Mouse (Mus musculus): ENCODE results near the gene Cyp2d22.

- no peak for TF ChIP-seq TAL1 (IDR thresholded peaks at IDR 0.05; ENCODE audit: low read length)
- no peak for TF ChIP-seq GATA1 (IDR thresholded peaks at IDR 0.05; ENCODE audit: low read length)
These were observed 2.4 kb downstream of the Cyp2d22 start for GRCm38 (mm10) chr15:82377701-82378100.

Data from erythroblast, embryonic 14.5 days (primary cell).